Mouse (Mus musculus): ENCODE measurements around the gene Mllt10. TPM values are rescaled to one million over a fixed set of nuclear protein-coding genes. Genes with fewer than 3 reads are reported as not detected.

Mllt10 gene
- total and polyA plus RNA-seq, 3 experiments = 33.3 to 64.1 TPM; not detected in 1

GRCm38 (mm10) chr2:18050541-18050985, 4.5 kb upstream of the Mllt10 start:
- peaks cover 12 to 16% of the 10 kb centered on the region in 2 experiments for H3K27me3 ChIP-seq (ENCODE audit: control insufficient read depth in 1 of 2, insufficient read depth in 2 of 2, low read length in 2 of 2)
- peaks cover 0 to 9% of the 10 kb centered on the region in 2 experiments; a peak in 1 of 4 replicates for H3K4me1 ChIP-seq (ENCODE audit: control insufficient read depth in 1 of 2, insufficient read depth in 2 of 2, low read length in 2 of 2)
- peaks cover 0 to 6% of the 10 kb centered on the region in 2 experiments; a peak in 1 of 4 replicates for H3K36me3 ChIP-seq (ENCODE audit: control insufficient read depth in 1 of 2, insufficient read depth in 2 of 2, low read length in 2 of 2)
- no peak overlapping the region for H3K4me3 ChIP-seq (ENCODE audit: control insufficient read depth in 1 of 2, insufficient read depth in 1 of 2, low read depth in 2 of 2, low read length in 2 of 2)
- no peak for TF ChIP-seq RAD21 (IDR thresholded peaks at IDR 0.05; ENCODE audit: low read depth, low read length)
- TF ChIP-seq MAZ (IDR thresholded peaks at IDR 0.05; ENCODE audit: low read depth, low read length) = no peak
- no peak for TF ChIP-seq GATA1 (IDR thresholded peaks at IDR 0.05; ENCODE audit: low read depth, low read length)
- no peak for TF ChIP-seq ETS1 (IDR thresholded peaks at IDR 0.05; ENCODE audit: low read depth, low read length)
- no peak overlapping the region for H3K9ac ChIP-seq (ENCODE audit: control insufficient read depth, low read depth, low read length, poor library complexity, severe bottlenecking)
- DNase-seq (ENCODE audit: low read depth, low spot score) = no peak
- H3K79me2 ChIP-seq (ENCODE audit: control insufficient read depth, insufficient read depth, low read length, poor library complexity) = peaks cover 3% of the 10 kb centered on the region; the same call in 1 of the 2 replicates
- no peaks in the 10 kb centered on the region for H3K9me3 ChIP-seq (replicated peaks; ENCODE audit: insufficient read depth, low read length)
- H3K27ac ChIP-seq (ENCODE audit: control insufficient read depth, low read depth, low read length) = no peak overlapping the region

- H3K9ac ChIP-seq (ENCODE audit: control insufficient read depth, low read depth, low read length, poor library complexity, severe bottlenecking) = no peak overlapping the region
- no peak for DNase-seq (ENCODE audit: low read depth, low spot score)
- peaks cover 0 to 6% of the 10 kb centered on the region in 2 experiments; a peak in 1 of 4 replicates for H3K36me3 ChIP-seq (ENCODE audit: control insufficient read depth in 1 of 2, insufficient read depth in 2 of 2, low read length in 2 of 2)
- no peaks in the 10 kb centered on the region for H3K9me3 ChIP-seq (replicated peaks; ENCODE audit: insufficient read depth, low read length)
- peaks cover 0 to 9% of the 10 kb centered on the region in 2 experiments; a peak in 1 of 4 replicates for H3K4me1 ChIP-seq (ENCODE audit: control insufficient read depth in 1 of 2, insufficient read depth in 2 of 2, low read length in 2 of 2)
- peaks cover 6 to 11% of the 10 kb centered on the region in 2 experiments for H3K27me3 ChIP-seq (ENCODE audit: control insufficient read depth in 1 of 2, insufficient read depth in 2 of 2, low read length in 2 of 2)
- H3K4me3 ChIP-seq (ENCODE audit: control insufficient read depth in 1 of 2, insufficient read depth in 1 of 2, low read depth in 2 of 2, low read length in 2 of 2) = no peak overlapping the region
- no peak overlapping the region for H3K27ac ChIP-seq (ENCODE audit: control insufficient read depth, low read depth, low read length)
- no peak for TF ChIP-seq CHD1 (IDR thresholded peaks at IDR 0.05; ENCODE audit: low read depth, low read length)
- no peak for TF ChIP-seq USF1 (IDR thresholded peaks at IDR 0.05; ENCODE audit: low read depth, low read length)
- TF ChIP-seq MEF2A (IDR thresholded peaks at IDR 0.05; ENCODE audit: extremely low read depth, insufficient replicate concordance, low read depth, low read length, poor library complexity, severe bottlenecking) = no peak
- TF ChIP-seq ZMIZ1 (IDR thresholded peaks at IDR 0.05; ENCODE audit: low read depth, low read length) = no peak
- TF ChIP-seq MAZ (IDR thresholded peaks at IDR 0.05; ENCODE audit: low read depth, low read length) = no peak
- peaks cover 8% of the 10 kb centered on the region; the same call in 1 of the 2 replicates for H3K79me2 ChIP-seq (ENCODE audit: control insufficient read depth, insufficient read depth, low read length, poor library complexity)
Measured at GRCm38 (mm10) chr2:18051026-18051830, 3.8 kb upstream of the Mllt10 start.

DNA sequence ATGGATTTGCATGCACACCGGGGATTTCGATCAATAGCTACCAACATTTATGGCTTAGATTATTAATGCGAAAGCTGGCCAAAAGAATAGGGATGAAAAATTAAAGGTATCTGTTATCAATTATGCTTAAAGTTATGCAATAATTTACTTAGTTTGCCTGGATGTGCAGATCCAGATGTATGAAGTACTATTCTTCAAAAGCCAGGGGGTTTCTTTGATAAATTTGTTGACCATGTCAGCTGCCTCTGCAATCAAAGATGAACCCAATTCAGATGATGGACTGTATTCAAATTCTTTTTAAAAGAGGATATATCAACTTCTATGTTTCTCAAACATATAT, 3.2 kb upstream of the Mllt10 start:
- DNase-seq (ENCODE audit: low read depth, low spot score) = no peak

More for the DNA sequence above, 3.2 kb upstream of the Mllt10 start:
- no peak overlapping the region for H3K4me3 ChIP-seq (ENCODE audit: control insufficient read depth in 1 of 2, insufficient read depth in 1 of 2, low read depth in 2 of 2, low read length in 2 of 2)
- H3K27me3 ChIP-seq (ENCODE audit: control insufficient read depth in 1 of 2, insufficient read depth in 2 of 2, low read length in 2 of 2) = peaks cover 2 to 5% of the 10 kb centered on the region in 2 experiments; a peak in 2 of 4 replicates
- peaks cover 0 to 9% of the 10 kb centered on the region in 2 experiments; a peak in 1 of 4 replicates for H3K4me1 ChIP-seq (ENCODE audit: control insufficient read depth in 1 of 2, insufficient read depth in 2 of 2, low read length in 2 of 2)
- H3K9ac ChIP-seq (ENCODE audit: control insufficient read depth, low read depth, low read length, poor library complexity, severe bottlenecking) = no peak overlapping the region
- H3K79me2 ChIP-seq (ENCODE audit: control insufficient read depth, insufficient read depth, low read length, poor library complexity) = peaks cover 10% of the 10 kb centered on the region; the same call in 1 of the 2 replicates
- no peak overlapping the region for H3K27ac ChIP-seq (ENCODE audit: control insufficient read depth, low read depth, low read length)
- H3K36me3 ChIP-seq (ENCODE audit: control insufficient read depth in 1 of 2, insufficient read depth in 2 of 2, low read length in 2 of 2) = peaks cover 0 to 5% of the 10 kb centered on the region in 2 experiments; a peak in 1 of 4 replicates
- no peaks in the 10 kb centered on the region for H3K9me3 ChIP-seq (replicated peaks; ENCODE audit: insufficient read depth, low read length)
- TF ChIP-seq CTCF (IDR thresholded peaks at IDR 0.05 in 2 of 3, conservative IDR thresholded peaks at IDR 0.05 in 1 of 3; ENCODE audit: control insufficient read depth in 1 of 3, insufficient read depth in 1 of 3, low read depth in 2 of 3, low read length in 3 of 3, poor library complexity in 1 of 3, severe bottlenecking in 1 of 3) (no peak), RAD21 (IDR thresholded peaks at IDR 0.05; ENCODE audit: low read depth, low read length) (no peak), MYB (IDR thresholded peaks at IDR 0.05; ENCODE audit: low read depth, low read length) (no peak), HCFC1 (IDR thresholded peaks at IDR 0.05; ENCODE audit: low read depth, low read length) (no peak), GABPA (IDR thresholded peaks at IDR 0.05; ENCODE audit: low read depth, low read length) (no peak), EP300 (IDR thresholded peaks at IDR 0.05; ENCODE audit: low read depth in 1 of 2, low read length in 2 of 2) (no peak), MAZ (IDR thresholded peaks at IDR 0.05; ENCODE audit: low read depth, low read length) (no peak), ETS1 (IDR thresholded peaks at IDR 0.05; ENCODE audit: low read depth, low read length) (no peak)

All from MEL (cell line).